Mouse (Mus musculus): ENCODE measurements around the gene Actr3.

Actr3 gene

DNA sequence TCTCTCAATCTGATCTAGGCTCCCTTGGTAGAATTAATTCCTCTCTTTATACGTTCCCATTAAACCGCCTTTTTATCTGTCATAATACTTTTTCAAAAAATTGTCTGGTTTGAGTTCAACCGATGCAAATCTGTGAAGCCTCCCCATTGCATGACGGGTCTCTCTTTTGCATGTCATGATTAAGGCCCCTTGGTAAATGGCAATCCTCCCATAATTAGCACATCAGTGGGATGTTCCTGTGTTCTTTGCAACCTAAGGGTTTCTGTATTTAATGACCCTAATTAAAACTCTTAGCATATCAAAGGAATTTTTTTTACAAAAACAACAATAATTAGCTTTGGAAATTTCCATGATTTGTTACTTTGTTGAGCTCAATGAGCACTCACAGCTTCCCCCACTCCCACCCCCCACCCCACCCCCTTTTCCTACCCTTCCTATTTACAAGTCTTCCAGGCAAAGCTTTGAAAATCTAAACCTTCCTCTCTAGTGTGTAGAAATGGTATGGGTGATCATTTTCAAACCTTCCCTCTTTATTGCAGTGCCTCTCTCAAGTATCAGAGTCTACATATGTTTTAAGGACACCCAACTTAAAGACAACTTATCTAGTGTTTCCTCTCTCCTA lies 84.0 kb downstream of the Actr3 start:
- no peak for DNase-seq (ENCODE audit: low spot score)

DNA sequence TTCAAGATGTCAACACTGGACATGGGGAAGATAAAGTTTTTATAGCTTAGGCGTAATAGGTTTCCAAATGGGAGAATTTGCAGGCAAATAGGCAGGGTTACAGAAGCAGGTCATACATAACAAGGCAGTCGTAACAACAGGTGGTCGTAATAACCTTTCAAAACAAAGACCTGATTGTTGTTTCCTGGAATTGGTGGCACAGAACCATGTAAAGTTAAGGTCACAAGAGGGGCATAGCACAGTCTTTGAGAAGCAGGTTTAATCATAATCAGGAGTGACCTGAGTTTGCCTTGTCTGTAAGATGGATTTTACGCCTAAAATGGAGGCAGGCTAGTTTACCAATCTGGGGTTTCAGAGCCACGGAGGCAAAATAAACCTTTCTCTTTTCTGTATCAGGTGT lies 84.7 kb downstream of the Actr3 start:
- DNase-seq (ENCODE audit: low spot score) = no peak

DNA sequence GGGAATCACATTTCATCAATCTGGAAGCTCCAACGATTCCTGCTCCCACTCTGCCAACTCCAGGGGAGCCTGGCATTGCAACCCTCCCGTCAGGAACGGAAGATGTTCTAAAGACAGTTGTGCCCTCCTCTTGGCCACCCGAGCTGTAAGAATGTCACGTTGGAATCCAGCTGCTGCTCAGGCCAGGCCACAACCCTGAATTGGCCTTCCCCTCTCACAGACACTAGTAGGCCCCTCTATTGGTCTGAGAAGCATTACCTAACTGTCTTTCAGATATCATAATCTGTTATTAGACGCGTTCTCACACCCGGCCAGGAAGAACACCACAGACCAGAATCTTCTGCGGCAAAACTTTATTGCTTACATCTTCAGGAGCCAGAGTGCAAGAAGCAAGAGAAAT lies 89.7 kb downstream of the Actr3 start:
- no peak for DNase-seq (ENCODE audit: low spot score)

DNA sequence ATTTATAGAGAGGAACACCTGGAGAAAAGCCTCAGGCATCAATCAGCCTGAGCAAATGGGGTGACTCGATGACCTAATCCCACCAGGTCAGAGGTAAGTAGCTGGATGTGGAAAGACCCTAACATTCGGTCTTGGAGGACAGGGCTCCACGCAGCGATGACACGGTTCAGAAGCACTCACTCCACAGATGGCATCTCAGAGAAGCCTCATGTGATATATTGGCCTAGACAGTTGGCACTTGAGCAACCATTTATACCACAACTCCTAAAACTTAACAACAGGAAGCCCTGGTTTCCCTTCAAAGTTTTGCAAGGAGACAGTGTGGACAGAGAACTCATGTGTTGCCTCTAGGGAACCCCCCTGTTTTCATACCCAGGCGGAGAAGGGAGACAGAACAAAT lies 90.1 kb downstream of the Actr3 start:
- no peak for DNase-seq (ENCODE audit: low spot score)

DNA sequence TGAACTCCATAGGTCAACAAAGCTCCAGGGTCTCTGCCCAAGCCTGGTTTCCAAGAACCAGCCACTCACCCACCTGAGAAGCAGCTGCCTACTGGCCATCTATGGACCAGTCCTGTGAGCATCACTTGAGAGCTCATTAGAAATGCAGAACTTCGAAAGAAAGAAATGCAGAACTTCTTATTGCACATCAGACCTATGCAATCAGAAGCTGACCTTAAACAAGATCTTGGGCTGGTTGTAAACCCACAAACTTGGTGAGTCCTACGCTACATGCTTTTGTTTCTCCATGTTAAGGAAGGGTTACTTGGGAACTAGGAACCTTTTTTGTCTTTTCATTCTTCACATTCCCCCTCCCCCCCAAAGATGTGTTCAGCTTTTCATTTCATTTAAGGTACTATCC lies 92.4 kb downstream of the Actr3 start:
- DNase-seq (ENCODE audit: low spot score) = no peak
